Mouse (Mus musculus) ZHBTc4 (cell line): ENCODE results near the gene Ccdc71.

Experiments
- DNase-seq: peaks from one replicate; pipeline ENCODE4 v3.0.0-alpha.2; 2011; ENCODE audit warnings: low read depth, low spot score

Gene Ccdc71

DNA sequence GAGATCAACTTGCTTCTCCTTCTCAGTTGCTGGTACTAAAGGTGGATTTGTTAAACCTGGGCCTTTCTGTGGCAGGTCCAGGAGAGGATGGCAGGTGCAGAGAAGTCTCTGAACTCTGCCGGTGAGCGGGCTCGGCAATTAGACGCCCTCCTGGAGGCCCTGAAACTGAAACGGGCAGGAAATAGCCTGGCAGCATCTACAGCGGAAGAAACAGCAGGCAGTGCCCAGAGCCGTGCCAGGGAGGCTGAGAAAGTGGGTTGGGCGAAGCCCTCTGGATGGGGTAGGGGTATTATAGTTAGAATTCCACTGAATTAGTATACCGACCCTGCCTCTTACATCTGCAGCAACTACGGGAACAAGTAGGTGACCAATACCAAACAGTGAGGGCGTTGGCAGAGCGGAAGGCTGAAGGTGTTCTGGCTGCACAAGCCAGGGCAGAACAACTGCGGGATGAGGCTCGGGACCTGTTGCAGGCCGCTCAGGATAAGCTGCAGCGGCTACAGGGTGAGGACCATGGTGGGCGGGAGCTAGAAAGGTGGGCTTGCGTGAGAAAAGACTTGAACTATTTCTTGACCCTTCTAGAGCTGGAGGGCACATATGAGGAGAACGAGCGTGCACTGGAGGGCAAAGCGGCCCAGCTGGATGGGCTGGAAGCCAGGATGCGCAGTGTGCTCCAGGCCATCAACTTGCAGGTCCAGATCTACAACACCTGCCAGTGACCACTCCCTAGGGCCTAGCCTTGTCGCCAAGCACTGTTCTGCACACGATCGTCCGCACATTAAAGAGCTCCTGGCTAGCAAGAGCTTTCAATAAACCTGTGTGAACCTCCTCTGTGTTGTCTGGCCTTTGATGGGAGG lies 29.6 kb downstream of the Ccdc71 start:
- no peak for DNase-seq

DNA sequence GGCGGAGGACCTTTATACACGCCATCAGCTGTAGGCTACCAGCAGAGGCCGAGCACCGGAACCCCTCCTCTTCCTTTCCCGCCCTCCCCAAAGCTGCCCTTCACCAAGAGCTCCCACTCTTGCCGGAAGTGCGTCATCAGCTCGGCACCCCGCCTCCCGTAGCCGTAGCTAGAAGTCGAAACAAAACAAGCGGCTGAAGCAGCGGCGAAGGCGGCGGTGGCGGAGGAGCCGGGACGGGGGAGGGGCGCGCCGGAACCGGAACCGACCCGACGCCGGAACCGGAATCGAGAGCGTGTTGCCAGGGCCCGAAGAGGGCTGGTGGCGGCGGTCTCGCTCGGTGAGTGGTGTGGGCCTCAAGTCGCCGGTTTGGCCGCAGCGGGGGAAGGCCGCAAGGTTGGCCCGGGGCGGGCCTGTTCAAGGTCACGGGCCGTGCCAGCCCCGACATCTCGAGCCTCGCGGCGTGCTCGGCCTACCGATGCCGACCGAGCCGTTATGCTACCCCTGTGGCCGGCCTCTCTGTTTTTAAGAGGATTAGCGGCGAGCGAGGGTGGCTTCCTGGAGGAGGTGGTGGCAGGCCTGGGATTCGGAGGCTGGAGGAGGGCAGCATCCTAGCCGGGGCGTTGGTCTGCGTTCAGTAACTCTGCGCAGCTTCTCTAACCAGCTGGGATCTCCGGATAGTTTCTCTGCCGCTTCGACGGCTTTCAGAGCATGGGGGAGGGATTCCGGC lies 30.4 kb downstream of the Ccdc71 start, which contains the start of gene Usp19:
Gene Usp19 (plus strand): TSS at position 44 of the 727 bp plus-strand sequence.
- DNase-seq: peak; percentile 98

DNA sequence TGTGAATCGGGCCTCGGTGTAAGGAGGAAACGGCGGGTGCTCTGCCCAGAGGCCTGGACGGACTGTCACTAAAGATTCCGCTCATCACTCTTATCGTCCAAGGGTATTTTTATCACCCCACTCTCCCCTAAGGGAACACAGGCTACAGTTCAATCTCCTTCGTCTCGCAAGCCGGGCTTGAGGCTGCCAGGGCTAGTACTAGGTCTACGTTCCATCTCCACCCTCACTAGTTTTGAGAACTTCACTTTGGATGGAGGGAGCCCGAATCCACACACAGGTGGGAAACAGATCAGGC lies 30.9 kb downstream of the Ccdc71 start:
- no peak for DNase-seq

DNA sequence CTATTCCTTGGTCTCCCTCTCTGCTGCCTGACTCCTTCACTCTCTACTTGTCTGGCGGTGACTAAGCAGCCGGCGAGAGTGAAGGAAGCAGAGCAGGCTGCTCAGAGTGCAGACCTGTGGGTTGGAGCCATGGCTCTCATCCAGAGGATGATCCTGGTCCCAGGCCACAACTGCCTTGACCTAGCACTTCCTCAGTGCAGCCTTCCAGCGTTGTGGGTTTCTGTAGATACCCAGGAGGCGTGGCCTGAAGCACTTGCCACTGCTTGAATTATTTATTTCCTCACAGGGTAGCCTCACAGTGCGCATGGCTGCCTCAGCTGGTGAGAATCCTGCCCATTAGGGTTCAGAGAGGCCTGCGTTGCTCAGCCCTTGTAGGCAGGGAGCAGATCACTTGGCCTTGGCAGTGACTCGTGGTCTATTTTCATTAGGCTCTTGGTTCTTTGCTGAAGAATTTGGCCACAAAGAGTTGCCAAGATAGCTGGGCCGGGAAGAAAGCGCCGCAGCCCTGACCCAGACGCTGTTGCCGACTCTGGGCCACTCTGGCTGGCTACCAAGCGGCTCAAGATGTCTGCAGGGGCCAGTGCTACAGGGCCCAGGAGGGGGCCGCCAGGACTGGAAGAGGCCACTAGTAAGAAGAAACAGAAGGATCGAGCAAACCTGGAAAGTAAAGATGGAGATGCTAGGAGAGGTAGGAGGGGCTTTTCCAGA lies 31.9 kb downstream of the Ccdc71 start:
- peak; percentile 73 for DNase-seq

DNA sequence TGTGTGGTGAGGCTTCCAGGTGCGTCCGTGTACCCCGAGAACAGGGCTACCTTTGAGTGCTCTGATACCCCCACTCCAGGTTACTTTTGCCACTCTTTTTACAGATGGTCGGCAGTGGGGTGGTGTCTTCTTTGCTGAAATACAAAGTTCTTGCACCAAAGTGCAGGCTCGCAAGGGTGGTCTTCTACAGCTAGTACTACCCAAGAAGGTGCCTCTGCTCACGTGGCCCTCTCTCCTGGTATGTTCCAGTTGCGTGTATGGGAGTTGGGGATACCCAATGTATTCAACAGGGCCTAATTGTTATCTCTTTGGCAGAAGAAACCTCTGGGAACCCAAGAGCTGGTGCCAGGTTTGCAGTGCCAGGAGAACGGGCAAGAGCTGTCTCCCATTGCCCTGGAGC lies 32.9 kb downstream of the Ccdc71 start:
- DNase-seq: no peak

DNA sequence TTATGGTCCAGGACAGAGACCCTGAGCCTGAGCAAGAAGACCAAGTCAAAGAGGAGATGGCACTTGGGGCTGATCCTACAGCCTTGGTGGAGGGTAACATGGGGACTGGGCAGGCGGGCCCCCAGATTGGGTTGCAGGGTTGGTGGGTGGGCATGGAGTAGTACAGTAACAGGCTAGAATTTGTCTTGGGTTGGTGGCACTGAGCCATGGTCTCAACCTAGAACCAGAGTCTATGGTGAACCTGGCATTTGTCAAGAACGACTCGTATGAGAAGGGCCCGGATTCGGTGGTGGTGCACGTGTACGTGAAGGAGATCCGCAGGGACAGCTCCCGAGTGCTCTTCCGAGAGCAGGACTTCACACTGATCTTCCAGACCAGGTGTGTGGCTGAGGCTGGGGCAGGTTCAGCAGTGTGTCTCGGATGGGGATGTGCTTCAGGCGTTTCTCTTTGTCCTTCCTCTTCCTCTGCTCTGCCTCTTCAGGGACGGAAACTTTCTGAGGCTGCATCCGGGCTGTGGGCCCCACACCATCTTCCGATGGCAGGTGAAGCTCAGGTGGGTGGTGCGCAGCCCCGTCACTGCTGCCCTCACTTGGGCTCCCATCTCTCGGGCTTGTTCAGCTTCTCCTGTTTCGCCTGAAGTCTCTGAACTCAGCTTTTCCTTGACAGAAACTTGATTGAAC lies 34.0 kb downstream of the Ccdc71 start:
- no peak for DNase-seq

DNA sequence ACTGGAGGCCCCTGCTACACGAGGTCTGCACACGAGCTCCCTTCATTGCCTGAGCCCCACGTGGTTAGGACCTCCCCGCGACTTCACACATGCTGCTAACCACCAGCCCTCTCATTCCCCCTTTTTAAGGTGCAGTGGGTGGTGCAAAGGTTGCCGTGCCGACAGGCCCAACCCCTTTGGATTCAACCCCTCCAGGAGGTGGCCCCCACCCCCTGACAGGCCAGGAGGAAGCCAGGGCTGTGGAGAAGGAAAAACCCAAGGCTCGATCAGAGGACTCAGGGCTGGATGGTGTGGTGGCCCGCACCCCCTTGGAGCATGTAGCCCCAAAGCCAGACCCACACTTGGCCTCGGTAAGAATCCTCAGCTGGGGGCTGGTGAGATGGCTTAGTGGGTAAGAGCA lies 34.6 kb downstream of the Ccdc71 start:
- no peak for DNase-seq

DNA sequence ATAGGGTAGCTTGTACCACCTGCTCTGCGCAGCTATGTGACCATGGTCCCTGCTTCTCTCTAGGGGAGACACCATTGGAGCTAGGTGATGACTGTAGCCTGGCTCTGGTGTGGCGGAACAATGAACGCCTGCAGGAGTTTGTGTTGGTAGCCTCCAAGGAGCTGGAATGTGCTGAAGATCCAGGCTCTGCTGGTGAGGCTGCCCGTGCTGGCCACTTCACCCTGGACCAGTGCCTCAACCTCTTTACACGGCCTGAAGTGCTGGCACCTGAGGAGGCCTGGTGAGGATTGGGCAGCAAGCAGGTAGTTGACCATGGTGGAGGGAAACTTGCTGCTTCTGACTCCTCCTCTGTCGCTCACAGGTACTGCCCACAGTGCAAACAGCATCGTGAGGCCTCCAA lies 38.9 kb downstream of the Ccdc71 start:
- DNase-seq: no peak

DNA sequence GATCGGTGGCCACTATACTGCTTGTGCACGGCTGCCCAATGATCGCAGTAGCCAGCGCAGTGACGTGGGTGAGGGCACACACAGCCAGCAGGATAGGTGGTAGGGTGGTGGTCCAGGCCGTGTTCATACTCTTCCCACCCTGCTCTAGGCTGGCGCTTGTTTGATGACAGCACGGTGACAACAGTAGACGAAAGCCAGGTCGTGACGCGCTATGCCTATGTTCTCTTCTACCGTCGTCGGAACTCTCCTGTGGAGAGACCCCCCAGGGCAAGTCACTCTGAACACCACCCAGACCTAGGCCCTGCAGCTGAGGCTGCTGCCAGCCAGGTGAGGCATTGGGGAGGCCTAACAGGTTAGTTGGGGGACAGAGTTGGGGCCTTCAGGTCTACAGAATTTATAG lies 39.6 kb downstream of the Ccdc71 start:
- DNase-seq: no peak

DNA sequence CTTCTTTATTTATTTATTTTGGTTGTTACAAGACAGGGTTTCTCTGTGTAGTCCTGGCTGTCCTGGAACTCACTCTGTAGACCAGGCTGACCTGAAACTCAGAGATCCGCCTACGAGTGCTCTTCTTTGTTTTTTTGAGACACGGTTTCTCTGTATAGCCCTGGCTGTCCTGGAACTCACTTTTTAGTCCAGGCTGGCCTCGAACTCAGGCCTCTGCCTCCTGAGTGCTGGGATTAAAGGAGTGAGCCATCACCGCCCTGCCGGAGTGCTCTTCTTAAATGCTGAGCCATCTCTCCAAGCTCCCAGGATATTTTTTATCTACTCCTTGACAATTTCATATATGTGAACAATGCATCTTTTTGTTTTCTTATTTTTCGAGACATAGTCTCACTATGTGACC lies 46.6 kb downstream of the Ccdc71 start:
- no peak for DNase-seq

DNA sequence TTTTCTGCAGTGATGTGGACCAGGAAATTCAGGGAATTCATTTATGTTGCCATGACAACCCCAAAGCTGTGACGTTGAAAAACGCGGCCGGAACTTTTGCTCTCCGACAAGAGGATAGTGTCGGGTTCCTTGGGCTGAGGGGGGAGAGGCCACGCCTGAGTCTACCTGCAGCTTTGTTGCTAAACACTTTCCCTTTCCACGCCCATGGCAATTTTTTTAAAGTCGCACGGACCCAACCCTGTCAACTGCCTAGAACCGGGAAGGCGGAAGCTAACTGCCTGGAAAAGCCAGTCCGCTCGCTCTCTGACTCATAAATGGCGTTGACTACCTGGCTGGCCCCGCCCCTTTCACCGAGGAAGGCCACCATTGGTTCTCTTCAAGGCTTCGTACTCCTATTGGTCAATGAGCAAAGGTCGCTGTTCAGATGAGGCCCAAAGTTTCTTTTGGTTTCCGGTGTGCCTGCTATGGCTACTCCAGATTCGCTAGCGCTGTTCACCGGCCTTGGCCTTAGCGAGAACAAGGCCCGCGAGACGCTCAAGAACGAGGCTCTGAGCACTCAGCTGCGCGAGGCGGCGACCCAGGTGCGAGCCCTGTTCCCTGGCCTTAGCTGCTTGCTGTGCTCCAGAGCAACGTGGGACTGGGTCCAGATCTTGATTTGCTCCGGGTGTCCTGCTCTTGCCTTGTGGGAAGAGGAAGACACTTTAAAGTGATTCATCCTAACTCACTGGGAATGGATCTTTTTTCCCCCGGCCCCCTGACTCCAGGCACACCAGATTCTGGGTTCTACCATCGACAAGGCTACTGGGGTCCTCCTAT lies 47.5 kb downstream of the Ccdc71 start, which contains the start of gene Qars:
Gene Qars (plus strand): TSS at position 88 of the 816 bp plus-strand sequence.
- peak; percentile 99 for DNase-seq

DNA sequence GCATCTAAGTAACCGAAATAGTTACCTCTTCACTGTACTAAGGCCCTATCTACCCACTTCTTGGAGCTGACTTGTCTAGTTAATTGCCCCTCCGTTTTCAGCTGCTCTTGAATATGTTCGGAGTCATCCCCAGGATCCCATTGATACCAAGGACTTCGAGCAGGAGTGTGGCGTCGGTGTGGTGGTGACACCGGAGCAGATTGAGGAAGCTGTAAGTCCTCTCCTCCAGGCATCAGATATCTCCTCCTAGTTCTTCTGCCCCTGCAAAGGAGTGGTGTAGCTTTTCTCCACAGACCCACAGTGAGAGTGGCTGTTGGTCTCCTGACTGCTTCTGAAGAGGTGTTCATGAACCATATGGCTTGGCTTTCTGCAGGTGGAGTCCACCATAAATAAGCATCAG lies 48.4 kb downstream of the Ccdc71 start:
- no peak for DNase-seq
